Mouse (Mus musculus) mesoderm, embryonic 11.5 days (tissue): Measurements from ENCODE around the gene Ipcef1.
A peak's percentile ranks its signal among the peaks of the same experiment; 100 is the strongest.

Experiments used
- DNase-seq: peaks from one replicate; pipeline ENCODE4 v3.0.0-alpha.2; 2012; ENCODE audit warnings: low read depth, low spot score

The Ipcef1 gene

DNA sequence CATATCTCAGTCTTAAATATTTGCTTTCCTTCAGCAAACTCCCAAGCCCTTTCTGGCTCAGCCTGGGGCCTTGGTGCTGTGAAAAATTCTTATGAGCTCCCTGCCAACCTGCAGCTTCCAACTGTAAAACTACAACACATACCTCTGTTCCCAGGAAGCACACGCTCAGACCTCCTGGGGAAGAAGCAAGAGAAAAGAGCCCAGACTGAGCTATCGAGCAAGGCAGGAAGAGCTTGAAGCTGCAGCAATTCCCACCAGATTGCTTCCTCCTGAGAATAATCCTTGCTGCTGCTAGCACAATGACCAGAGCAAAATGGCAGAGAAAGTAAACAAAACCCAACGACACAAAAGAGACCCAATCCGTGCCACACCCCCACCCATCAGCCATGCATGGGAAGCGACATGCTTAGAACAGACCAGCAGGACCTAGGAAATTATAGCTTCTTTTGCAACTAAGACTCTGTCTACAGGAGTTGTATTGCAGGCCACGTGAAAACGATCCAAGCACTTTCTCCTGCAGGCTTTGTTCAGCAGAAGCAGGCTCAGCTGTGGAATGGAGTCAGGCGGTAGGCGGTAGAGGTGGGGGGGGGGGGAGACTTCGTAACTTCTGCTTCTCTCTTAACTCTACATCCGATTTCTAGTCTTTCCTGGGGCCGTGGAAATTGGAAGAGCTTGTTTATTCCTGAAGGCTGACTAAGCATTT, at the start of gene Ipcef1:
Gene Ipcef1 (minus strand): TSS at position 164 of the 703 bp plus-strand sequence.
- no peak for DNase-seq

DNA sequence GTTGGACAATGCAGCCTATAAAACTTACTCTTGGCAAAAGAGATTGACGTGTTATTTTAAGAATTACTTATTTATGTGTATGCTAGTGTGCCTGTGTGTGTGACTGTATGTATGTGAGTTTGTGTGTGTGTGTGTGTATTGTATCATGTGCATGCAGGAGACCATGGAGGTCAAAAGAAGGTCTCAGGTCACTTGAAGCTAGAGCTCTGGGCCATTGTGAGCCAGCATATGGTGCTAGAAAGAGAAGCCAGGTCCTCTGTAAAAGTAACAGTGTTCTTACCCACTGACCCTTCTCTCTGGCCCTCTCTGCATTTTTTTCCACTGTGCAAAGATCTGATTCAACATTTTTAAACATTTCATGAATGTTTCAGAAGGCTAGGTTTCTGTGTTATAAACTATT, 25.7 kb upstream of the Ipcef1 start:
- no peak for DNase-seq

DNA sequence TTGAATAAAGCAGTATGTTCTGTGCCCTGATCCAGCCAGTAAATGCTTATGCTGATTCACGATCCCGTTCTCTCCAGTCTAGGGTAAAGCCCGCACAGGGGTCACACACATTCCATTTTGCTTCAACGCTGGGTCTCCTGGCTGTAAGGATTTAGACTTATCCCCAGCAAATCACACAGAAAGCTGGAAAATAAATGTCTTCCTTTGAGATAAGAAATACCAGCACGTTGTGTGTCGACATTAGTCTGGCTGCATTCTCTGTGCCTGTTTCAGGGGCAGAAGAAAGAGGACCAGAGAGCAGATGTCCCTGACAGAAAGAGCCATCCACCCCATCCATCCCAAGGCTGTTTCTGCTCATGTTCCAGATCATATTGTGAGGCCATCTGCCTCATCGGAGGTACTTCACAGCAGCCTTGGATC, 25.1 kb upstream of the Ipcef1 start:
- no peak for DNase-seq

DNA sequence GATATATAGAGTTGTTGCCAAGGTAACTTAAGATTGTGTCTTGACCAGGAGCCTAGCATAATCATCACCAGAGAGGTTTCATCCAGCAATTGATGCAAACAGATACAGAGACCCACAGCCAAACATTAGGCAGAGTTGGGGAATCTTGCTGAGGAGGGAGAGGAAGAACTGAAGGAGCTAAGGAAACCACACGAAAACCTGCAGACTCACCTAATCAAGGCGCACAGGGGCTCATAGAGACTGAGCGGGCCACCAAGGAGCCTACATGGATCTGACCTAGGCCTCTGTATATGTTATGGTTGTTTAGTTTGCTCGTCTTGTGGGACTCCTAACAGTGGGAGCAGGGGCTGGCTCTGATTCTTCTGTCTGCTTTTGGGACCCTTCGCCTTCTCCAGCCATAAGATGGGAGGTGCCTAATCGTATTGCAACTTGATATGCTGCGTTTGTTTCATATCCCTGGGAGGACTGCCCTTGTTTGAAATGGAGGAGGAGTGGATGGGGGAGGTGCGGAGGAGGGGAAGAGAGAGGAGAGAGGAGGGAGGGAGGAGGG, 24.5 kb upstream of the Ipcef1 start:
- no peak for DNase-seq

DNA sequence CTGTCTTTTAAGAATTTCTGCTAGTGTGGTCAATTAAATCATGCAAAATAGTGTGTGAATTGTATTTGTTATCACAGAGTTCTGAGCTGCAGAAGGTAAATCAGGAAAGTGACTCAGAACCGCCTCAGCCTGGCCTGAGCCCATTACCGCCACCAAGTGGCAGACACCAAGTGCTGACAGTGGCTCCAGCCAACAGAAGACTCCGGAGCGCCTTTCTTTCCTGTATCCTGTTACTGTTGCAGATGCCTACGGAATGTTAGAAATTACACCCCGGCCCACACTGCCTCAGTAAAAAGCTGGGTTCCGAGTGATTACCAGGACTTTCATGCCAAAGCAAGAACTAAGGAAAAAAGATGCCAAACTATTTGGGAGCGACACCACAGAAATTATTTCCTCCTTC, 23.9 kb upstream of the Ipcef1 start:
- peak; percentile 73 for DNase-seq

DNA sequence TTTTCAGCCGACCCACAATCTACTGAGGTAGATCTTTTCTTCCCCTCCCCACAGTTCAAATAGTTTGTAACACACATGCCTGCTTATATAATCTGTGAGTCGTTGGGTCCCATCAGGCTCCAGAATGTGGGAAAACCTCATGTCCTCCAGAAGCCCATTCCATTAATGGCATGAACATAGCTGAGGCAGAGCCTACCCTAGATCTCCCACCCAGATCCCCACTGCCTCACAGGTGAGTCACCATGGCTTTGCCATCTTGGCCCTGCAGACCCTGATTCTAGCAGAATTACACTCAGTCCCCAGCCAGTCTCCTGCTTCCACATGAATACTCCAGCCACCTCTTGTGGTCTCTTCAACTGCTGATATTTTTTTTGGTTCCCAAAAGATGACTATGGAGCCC, 23.4 kb upstream of the Ipcef1 start:
- DNase-seq: no peak

DNA sequence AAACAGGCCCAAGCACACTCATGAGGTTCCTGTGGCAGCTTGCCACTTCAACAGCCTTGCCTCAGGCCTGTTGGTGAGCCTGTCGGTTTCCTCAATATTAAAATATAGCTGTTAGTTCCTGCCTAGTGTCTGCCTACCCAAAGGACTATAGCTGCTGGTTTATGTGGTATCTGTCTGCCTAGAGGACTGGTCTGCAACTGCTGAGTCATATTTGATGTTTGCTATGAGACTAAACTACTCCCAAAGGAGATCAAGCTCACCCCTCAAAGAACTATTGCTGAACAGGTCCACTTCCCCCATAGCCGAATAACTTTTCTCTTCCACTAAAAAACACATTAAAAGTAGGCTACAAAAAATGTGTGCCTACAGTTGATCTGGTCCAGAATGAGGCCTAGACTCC, 22.0 kb upstream of the Ipcef1 start:
- no peak for DNase-seq

DNA sequence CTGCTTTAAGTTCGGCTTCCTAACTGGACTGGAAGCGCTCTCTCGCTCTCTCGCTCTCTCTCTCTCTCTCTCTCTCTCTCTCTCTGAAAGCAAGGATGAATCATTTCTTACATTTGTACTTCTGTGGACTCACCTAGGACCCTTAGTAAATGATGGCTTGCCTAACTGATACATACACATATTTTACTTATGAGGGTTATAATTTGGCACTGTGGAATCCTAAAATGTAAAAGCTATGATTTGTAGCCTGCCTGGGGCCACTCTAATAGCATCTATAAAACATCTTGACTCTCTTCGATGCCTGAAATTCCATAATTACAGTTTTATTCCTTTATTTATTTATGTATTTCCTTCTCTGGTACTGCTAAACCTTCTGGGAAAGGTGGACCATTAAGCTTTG, 18.6 kb upstream of the Ipcef1 start:
- no peak for DNase-seq

DNA sequence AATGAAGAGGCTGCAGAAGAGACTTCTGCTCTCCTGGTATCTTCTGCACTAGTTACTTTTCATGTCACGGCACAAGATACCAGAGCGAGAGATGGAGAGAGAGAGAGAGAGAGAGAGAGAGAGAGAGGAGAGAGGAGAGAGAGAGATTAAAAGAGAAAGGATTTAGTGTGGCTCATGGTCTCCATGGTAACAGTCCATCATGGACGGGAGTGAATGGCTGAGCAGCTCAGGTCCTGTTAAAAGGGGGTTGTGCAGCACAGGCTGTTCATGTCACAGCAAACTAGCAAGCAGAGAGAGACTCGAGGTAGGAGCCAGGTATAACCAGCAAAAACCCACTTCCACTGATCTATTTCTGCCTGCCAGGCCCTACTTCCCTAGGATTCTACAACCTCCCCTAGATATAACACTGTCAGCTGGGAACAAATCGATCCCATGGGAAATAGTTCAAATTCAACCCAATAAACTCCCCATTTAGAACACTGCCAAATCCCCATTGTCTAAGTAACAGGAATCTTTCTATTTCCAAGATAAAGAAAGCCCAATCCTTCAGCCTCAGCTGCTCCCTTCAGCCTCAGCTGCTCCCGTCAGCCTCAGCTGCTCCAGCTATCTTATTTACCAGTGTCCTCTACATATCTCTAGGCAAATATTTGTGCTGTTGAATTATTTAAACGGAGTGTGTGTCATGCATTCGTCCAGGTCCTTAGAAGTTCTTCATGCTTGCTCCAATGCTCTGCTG, 18.0 kb upstream of the Ipcef1 start:
- DNase-seq: no peak

DNA sequence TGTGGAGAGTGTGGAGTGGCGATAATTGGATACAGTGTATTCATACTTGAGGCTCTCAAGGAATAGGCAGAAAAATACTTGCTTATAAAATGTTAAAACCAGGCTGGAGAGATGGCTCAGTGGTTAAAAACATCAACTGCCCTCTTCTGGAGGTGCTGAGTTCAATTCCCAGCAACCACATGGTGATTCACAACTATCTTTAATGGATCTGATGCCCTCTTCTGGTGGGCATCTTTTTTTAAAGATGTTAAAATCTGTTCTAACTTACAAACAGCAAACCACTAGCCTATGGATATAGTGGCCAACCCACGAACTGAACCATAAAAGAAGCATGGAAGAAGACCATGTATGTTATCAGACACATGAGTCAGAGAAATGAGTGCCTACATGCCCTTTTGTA, 16.8 kb upstream of the Ipcef1 start:
- DNase-seq: no peak

DNA sequence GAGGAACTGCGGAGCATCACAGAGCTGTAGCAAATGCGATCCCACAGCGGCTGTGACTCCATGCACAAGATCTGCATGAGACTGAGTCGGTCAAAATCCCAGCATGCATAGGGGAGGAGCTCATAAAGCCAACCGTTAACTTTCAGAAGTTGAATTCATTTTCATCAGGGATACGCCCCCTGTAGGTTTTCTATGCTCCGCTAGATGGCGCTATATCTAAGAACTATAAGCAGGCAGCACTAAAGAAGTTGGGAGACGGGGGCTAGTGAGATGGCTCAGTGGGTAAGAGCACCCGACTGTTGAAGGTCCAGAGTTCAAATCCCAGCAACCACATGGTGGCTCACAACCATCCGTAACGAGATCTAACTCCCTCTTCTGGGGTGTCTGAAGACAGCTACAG, 16.3 kb upstream of the Ipcef1 start:
- no peak for DNase-seq

DNA sequence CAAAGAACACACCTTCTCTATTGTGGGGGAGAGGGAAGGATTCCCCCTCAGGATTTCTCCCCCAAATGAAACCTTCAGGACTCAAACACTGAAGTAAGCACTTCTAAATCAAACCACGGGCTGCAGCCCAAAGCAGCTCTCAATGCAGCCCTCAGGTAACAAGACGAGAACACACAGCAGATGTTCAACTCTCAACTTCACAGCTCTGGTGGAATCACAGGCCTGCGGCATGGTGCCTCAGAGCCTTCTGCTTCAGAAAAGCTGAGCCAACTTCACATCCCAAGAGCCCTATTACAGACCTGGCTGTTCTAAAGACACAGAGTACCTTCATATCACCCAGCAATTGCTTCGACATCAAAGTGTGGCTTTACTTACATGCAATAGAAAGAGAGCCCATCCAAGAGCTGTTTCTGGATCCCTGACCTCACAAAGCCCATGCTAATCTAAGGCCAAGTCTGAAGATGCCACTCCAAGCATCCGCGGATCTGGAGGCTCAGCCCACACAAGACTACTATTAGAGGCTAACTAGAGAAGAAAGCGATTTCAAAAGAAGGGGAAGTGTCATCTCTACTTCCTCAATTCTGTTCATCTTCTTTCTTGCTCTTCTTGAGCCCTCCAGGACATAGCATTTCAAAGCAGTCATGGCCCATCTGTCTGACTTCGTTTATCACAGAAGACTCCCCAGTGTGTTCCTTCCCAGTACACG, 11.6 kb upstream of the Ipcef1 start:
- DNase-seq: no peak

DNA sequence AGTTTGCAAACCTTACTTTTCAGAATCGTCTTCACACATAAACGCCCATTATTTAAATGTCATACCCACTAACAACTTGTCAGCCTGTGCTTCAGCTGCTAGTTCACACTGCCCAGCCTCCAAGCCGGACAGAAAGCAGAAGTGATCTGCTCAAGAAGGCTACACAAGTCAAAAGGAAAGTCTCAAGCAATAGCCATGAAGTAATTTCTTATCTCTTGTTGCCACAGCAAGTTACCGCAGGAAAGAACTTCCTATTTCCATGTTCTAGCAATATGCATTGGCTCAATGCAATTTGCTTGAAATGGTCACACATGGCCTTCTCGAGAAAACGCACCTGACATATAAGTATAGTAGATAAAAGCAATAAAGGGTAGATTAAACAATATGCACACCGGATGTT, 10.7 kb upstream of the Ipcef1 start:
- no peak for DNase-seq

DNA sequence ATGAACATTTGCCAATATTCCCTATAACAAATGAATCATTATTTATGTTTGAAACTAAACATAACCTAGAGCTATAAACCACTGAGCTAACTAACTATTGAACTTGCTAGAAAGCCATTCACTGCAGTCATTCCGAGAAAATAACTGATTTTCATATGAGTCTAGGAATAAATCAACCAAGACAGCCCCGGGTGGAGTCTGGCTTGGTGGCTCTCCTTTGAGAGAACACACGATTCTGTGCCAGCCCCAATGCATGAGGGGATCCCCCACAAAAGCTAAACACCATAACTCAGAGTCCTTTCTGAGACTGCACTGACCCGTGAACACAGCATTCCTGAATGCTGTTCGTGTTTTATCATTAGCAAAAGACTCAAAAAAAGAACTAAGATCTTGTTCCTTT, 8.0 kb upstream of the Ipcef1 start:
- no peak for DNase-seq

DNA sequence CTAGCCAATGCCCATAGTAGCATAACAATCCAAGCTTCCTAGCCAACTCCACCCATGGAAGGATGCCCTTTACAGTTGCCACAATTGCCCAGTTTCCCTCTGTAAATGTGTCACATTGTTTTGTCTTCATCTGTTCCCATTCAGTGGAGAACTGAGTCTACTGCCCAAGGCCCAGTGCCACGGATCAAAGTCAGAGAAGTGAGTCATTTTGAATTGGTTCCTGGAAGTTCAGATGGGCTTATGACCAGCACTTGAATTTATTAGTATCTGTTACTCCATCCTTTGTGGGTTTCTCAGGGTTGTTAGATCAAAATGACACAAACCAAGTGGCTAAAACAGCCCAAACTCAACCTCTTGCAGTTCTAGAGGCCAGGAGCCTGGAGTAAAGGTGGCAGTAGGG, 5.3 kb upstream of the Ipcef1 start:
- no peak for DNase-seq

DNA sequence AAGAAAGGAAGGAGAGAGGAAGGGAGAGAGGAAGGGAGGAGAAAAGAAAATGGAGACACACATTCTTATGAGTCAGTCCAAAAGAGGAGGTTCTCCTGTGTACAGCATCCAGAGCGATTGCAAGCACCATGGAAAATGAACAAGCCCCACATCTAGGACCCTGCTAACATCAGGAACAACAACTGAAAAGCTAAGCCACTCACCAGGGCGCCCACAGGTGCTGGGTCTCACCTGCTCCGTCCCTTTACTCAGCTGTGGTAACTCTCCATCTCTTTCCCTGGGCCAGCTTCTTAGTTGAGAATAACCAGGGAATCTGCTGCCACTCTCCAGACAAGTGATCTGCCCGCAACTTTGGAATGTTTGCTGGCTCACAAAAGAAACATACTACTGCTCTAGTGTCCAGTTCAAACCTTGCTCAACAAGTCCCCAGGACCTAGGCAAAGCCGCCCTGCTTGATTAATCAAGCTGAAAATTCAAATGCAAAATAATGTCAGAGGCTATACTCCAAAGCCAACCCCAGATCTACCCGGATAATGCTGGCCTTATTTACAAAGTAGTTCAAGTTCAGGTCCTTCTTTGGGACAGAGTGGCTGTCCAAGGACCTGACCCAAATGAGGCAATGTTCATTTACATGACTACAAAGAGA, 2.4 kb upstream of the Ipcef1 start:
- DNase-seq: no peak

DNA sequence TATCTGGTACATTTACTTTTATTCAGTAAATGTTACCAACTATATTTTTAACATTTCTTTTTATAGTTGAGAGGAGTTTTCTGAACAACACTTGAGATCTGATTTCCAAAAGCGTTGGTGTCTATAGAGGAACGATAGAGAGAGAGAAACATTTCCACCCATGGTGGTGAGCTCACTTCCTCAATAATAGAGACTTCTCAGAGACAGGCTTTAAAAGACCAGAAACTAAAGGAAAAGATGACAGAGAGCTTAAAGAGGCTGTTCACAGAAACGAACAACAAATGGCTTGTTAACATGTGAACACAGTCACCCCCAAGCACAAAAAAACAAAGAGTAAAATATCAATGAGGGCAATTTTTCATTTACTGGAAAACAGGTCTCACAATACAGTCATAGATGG, 2.4 kb downstream of the Ipcef1 start:
- DNase-seq: no peak

DNA sequence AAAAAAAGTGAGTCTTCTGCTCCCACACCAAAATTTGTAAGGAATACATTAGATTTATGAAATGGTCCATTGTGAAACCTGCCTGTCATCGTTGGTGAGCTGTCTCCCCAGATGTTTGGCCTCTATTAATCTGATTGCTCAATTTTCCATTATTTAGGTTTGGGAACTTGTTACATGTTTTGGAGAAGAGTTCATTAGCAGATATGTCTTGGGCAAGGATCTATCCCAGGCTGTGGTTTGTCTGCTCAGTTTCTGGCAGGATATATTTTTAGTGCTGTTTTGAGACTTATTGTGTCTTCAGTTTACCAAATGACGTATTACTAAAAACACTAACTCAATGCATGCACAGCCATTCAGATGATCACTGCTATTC, 4.4 kb downstream of the Ipcef1 start:
- no peak for DNase-seq

DNA sequence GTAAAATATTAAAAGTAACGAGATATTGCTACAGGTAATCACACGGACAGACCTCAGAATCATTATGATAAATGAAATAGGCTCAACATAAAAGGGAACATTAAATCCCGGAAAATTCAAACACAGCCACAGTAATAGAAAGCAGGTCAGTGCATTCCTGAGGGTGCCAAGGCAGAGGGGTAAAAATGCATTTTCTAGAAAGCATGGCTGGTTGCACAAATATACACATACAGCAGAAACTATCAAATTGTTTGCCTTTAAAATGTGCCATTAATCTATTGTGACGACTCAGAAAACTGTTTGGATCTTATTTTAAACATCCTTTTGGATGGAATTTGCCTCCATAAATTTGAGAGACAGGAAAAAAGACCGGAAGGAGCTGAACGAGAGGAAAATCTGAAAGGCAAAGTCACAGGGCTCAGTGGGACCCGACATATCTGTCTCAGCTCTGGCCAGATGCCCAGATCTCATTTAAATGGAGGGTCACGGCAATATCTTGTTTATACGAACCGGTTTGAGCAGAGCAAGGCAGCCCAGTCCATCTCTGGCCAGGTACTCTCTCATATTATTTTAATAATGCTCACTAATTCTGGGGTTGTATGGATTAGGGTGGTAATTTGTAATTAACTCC, 4.9 kb downstream of the Ipcef1 start:
- no peak for DNase-seq

DNA sequence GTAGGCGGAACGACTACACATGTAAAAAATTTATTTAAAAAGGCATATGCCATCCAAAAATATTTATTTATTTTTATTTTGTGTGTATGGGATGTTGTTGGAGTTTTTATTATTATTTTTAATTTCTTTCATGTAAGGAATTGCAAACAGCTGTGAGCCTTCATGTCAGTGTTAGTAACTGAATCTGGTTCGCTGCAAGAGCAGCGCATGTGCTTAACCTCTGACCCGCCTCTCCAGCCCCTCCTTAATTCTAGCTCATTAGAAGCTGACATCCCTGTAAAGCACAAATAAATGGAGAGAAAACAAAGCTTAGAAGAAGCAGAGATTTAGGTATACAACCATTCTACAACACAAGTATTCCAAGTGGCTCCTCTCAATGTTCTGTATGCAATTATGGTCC, 8.4 kb downstream of the Ipcef1 start:
- no peak for DNase-seq

DNA sequence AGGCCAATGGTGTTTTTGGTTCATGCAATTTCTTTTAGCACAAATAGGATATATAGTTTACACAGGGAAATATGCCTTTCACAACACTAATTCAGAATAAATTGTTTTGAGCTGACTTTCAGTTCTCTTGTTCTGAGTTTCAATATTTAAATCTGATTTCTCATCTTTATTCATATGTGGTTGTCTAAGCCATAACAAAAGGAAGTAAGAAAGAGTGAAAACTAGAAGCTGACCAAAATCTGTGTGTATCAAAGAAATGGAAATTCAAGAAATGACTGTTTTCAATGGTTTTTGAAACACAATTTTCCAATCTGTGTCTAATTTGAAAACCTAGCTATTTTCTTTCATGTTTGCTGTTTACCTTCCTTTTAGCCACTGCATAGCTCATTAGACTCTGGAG, 11.2 kb downstream of the Ipcef1 start:
- no peak for DNase-seq

DNA sequence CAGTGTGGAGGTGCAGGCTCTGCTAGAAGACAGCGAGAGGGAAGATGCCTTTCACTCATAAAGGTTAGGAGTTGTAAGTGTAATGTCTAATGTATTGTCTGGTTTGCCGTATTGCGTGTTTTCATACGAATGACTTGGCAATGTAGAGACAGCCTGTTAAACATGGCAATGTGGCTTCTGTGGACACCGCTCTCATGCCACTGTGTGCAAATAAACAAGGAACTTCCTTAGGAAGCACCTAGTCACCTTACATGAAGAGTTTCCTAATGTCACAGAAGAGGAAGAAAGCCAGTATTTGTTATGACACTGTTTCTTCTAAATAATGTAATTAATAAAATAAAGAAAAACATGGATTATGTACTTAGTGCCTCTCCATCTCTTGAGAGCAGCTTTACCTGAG, 15.1 kb downstream of the Ipcef1 start:
- no peak for DNase-seq
